Mouse (Mus musculus) left cerebral cortex, adult 2 months (tissue): ENCODE measurements around the gene Sema3b. TPM values are rescaled to one million over a fixed set of nuclear protein-coding genes. Genes with fewer than 3 reads are reported as not detected.

Experiments
- DNase-seq, 2 experiments: peaks; one replicate each; pipeline ENCODE4 v3.0.0; 2021 to 2022; ENCODE audit warnings: low spot score in 2 of 2, mixed read lengths in 1 of 2; ENCODE audit errors: extremely low spot score in 1 of 2
- H3K27ac ChIP-seq: fragments of 200-600 bp; 2 replicates; pipeline ENCODE4 v1.8.1; 2022
- H3K4me3 ChIP-seq: fragments of 200-600 bp; 2 replicates; pipeline ENCODE4 v1.8.1; 2022
- CTCF ChIP-seq: fragments of 200-600 bp; IDR thresholded peaks from 2 replicates; pipeline ENCODE4 v1.8.1; 2022; ENCODE audit warnings: antibody characterized with exemption, mild to moderate bottlenecking, moderate library complexity
- intact Hi-C: fragments of 180-260 bp; cut with DNase I; formaldehyde crosslinking; loops from one replicate; pipeline ENCODE4 v1.15.1; 2025
- long read RNA-seq, 2 experiments: library from polyadenylated mRNA; stranded (forward); transcript quantifications; one replicate each; pipeline ENCODE4 v2.0.0; 2021; ENCODE audit warnings: borderline mapping rate in 2 of 2
- total RNA-seq, 2 experiments: library from RNA; stranded (reverse); gene quantifications; 2 replicates each; pipeline ENCODE4 v1.2.3; 2021

Sema3b gene
- 1 to 10 TPM; 3.3 to 4.1 TPM for total RNA-seq
- long read RNA-seq, experiment 1, partial matches to known transcripts = 4 of 10 reads
- long read RNA-seq, experiment 1, other reads (novel, unspliced or antisense) = 5 of 10 reads
- long read RNA-seq, experiment 2, partial matches to known transcripts = 2 of 5 reads
- long read RNA-seq, experiment 2, other reads (novel, unspliced or antisense) = 1 of 5 reads

- no peak for TF ChIP-seq CTCF
- no peak for DNase-seq
- Histone ChIP-seq H3K4me3 (no peak within 1 kb of the TSS), H3K27ac (no peak within 1 kb of the TSS)
- intact Hi-C loops = no loop called here
These were observed at the start of gene Sema3b for GRCm38 (mm10) chr9:107608741-107609432. Gene Sema3b (minus strand): TSS chr9:107609229.

- no peak for DNase-seq
- no peak for TF ChIP-seq CTCF
- H3K27ac ChIP-seq = no peak overlapping the region
- intact Hi-C loops = no loop called here
- H3K4me3 ChIP-seq = no peak overlapping the region
These were observed 49.1 kb upstream of the Sema3b start for GRCm38 (mm10) chr9:107658096-107658495.

GRCm38 (mm10) chr9:107657144-107657543, 48.1 kb upstream of the Sema3b start:
- DNase-seq = no peak
- H3K27ac ChIP-seq = no peak overlapping the region
- intact Hi-C loops = no loop called here
- no peak overlapping the region for H3K4me3 ChIP-seq
- no peak for TF ChIP-seq CTCF

GRCm38 (mm10) chr9:107654585-107654984, 45.6 kb upstream of the Sema3b start:
- DNase-seq = no peak
- Histone ChIP-seq H3K27ac (no peak overlapping the region), H3K4me3 (no peak overlapping the region)
- no peak for TF ChIP-seq CTCF
- intact Hi-C loops = no loop called here

- no peak for DNase-seq
- intact Hi-C loops = no loop called here
- no peak overlapping the region for H3K27ac ChIP-seq
- TF ChIP-seq CTCF = no peak
- H3K4me3 ChIP-seq = no peak overlapping the region
These were observed 44.4 kb upstream of the Sema3b start for GRCm38 (mm10) chr9:107653474-107653873.

GRCm38 (mm10) chr9:107650708-107651481, 41.9 kb upstream of the Sema3b start:
- intact Hi-C loops = loop anchor here (2.0 kb wide), 1 partner anchor 14 kb away; no protein-coding TSS in a partner anchor
- Histone ChIP-seq H3K27ac (peak overlapping the region; percentile 67), H3K4me3 (no peak overlapping the region)
- DNase-seq = no peak
- no peak for TF ChIP-seq CTCF

- no peak for DNase-seq
- Histone ChIP-seq H3K4me3 (no peak overlapping the region), H3K27ac (no peak overlapping the region; the same call in 1 of the 2 replicates)
- no peak for TF ChIP-seq CTCF
- intact Hi-C loops = loop anchor here (2.0 kb wide), 1 partner anchor 15 kb away; no protein-coding TSS in a partner anchor
These were observed 41.2 kb upstream of the Sema3b start for GRCm38 (mm10) chr9:107650225-107650624.

GRCm38 (mm10) chr9:107648767-107649166, 39.7 kb upstream of the Sema3b start:
- DNase-seq = no peak
- Histone ChIP-seq H3K4me3 (no peak overlapping the region), H3K27ac (no peak overlapping the region)
- no peak for TF ChIP-seq CTCF
- intact Hi-C loops = no loop called here

GRCm38 (mm10) chr9:107646975-107647374, 37.9 kb upstream of the Sema3b start:
- peak; percentile 25 for TF ChIP-seq CTCF
- intact Hi-C loops = no loop called here
- DNase-seq = no peak
- Histone ChIP-seq H3K27ac (no peak overlapping the region), H3K4me3 (no peak overlapping the region)

GRCm38 (mm10) chr9:107645577-107645976, 36.5 kb upstream of the Sema3b start:
- intact Hi-C loops = loop anchor here (1.0 kb wide), 2 partner anchors 31 to 93 kb away; no protein-coding TSS in a partner anchor
- Histone ChIP-seq H3K4me3 (no peak overlapping the region), H3K27ac (no peak overlapping the region)
- peak; percentile 96 for TF ChIP-seq CTCF
- DNase-seq = peak; percentile 77

- no peak for TF ChIP-seq CTCF
- intact Hi-C loops = loop anchor here (1.0 kb wide), 2 partner anchors 31 to 93 kb away; no protein-coding TSS in a partner anchor
- Histone ChIP-seq H3K4me3 (no peak overlapping the region), H3K27ac (no peak overlapping the region)
- no peak for DNase-seq
These were observed 36.1 kb upstream of the Sema3b start for GRCm38 (mm10) chr9:107645153-107645510.
